Mouse (Mus musculus) ZHBTc4 (cell line): Measurements from ENCODE around the gene Tas2r108.

ENCODE experiments used
- DNase-seq: peaks from one replicate; pipeline ENCODE4 v3.0.0-alpha.2; 2011; ENCODE audit warnings: low read depth, low spot score

The Tas2r108 gene

DNA sequence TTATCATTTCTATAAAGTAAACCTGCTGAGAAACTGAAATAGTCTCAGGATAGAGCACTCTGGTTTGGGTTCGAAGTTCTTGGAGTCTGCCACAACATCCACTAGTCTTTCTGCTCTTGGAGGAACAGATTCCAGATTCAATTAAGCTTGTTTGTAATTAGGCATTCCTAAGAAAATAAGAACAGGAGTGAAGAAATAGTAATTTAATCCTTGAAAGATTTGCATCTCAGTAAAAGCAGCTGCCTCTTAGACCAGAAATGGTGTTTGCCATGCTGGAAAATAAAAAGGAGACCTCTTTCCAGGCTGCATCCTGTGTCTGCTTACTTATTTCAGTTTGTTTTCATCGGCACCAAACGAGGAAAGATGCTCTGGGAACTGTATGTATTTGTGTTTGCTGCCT lies at the start of gene Tas2r108:
Gene Tas2r108, plus strand, starts transcription at position 301 of the 400 bp plus-strand sequence.
- no peak for DNase-seq

DNA sequence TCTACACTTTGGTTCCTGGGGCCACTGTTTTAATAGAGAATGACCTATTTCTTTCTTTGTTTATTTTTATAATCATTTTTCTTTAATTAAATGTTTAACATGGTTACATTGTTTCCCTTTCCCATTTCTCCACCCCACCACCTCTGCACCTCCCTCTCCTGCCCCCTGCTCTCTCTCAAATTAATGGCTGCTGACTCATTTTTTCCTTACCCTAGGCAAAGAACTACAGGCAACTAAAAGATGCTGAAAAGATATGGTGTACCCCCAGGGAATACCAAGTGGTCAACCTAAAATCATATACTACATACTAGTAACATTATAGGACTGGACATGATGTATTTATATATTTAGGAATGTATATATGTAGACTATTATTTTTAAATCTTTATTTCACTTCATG lies 44.7 kb upstream of the Tas2r108 start:
- DNase-seq: no peak

DNA sequence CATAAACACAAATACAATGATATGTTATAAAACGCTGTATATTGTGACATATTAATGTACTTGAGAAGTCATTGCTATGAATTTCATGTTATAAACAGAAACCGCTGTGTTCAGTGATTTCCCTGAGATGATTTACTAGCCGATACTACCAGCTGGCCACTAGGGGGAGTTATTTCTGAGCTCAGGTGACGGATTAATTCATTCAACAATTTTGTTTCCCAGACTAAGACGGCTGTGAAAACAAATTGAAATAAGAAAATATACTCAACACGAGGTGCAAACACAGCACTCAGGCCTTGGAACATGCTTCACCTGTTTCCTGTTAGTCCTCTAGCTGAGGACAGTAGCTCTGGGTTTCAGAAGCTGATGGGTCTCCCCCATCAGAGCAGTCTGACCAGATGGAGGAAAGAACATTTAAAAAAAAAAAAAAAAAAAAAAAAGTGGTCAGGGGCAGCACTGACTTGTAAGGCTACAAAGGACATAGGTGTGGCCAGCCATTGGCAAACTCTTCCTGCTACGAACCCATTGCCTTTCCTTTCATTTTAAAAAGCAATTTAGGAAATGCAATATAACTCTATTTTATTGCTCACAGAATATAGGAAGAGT lies 38.8 kb upstream of the Tas2r108 start:
- peak; percentile 34 for DNase-seq

- peak; percentile 26 for DNase-seq
These were observed 27.6 kb upstream of the Tas2r108 start for GRCm38 (mm10) chr6:40465710-40466109.

- peak; percentile 98 for DNase-seq
These were observed 22.2 kb upstream of the Tas2r108 start, which contains the start of gene Ssbp1 for GRCm38 (mm10) chr6:40470916-40471719. TSS of gene Ssbp1 (plus strand) at chr6:40471352.

GRCm38 (mm10) chr6:40471720-40472010 lies 21.7 kb upstream of the Tas2r108 start:
- no peak for DNase-seq

GRCm38 (mm10) chr6:40476132-40476531 lies 17.2 kb upstream of the Tas2r108 start:
- DNase-seq: no peak

DNA sequence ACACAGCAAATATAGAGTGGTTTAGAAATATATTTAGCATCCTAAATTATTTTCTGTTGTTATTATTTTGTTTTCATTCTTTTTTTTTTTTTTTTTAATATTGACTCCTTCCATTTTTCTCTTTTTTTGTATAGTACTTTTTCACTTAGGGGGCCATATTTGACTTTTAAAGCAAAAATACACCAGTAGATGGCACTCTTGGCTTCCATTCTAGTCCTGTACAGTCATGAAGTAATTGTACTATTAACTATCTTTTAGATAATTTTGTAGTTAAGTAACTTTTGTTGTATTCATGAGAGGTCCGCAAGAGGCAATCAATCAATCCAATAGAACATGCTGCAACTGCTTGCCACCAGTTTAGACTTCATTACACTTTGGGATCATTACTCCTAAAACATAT lies 13.6 kb upstream of the Tas2r108 start:
- DNase-seq: peak; percentile 15

GRCm38 (mm10) chr6:40482318-40482717 lies 11.0 kb upstream of the Tas2r108 start:
- no peak for DNase-seq

- DNase-seq: no peak
These were observed 2.4 kb upstream of the Tas2r108 start, which contains the start of gene Tas2r137 for GRCm38 (mm10) chr6:40490933-40491332. TSS of gene Tas2r137 (plus strand) at chr6:40491233.

DNA sequence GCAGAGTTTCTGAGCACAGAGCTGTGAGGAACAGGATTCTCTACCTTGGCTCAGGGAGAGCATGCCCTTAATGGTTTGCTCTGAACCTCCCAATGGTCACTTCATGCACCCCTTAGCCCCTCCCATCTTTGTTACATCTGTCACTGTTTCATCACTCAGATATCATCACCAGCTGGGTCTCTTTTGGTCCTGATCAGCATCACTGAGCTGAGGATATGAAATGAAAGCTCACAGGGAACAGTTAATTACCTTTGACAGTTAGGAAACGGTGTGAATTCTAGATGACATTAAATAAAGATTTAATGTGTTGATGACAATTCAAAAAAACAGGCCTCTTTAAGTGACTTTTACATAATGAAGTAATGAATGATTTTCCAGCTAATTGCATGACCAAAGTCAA lies 26.1 kb downstream of the Tas2r108 start, which contains the start of gene Prss37:
Gene Prss37, minus strand, starts transcription at position 101 of the 400 bp plus-strand sequence.
- DNase-seq: no peak
